Mouse (Mus musculus) urinary bladder, postnatal 36 days (tissue): ENCODE results near the gene Rnaseh2a.

Experiments
- DNase-seq, 2 experiments: peaks; one replicate each; pipeline ENCODE4 v3.0.0; 2022; ENCODE audit warnings: low spot score in 2 of 2, mixed read lengths in 1 of 2

Gene Rnaseh2a

GRCm38 (mm10) chr8:84967532-84968304 lies 1.8 kb downstream of the Rnaseh2a start:
- DNase-seq = no peak

GRCm38 (mm10) chr8:84966603-84967002 lies 3.0 kb downstream of the Rnaseh2a start:
- DNase-seq = no peak

- DNase-seq = peak; percentile 88 to 94
Observed at GRCm38 (mm10) chr8:84965731-84966291, 3.8 kb downstream of the Rnaseh2a start.

GRCm38 (mm10) chr8:84963952-84964351 lies 5.6 kb downstream of the Rnaseh2a start:
- no peak for DNase-seq

- DNase-seq = no peak
Observed at GRCm38 (mm10) chr8:84959811-84960210, 9.8 kb downstream of the Rnaseh2a start.

GRCm38 (mm10) chr8:84956768-84957167 lies 12.8 kb downstream of the Rnaseh2a start:
- peak; percentile 56 to 58 for DNase-seq

GRCm38 (mm10) chr8:84952612-84953255 lies 16.8 kb downstream of the Rnaseh2a start:
- peak; percentile 52 to 72 for DNase-seq

- no peak for DNase-seq
Observed at GRCm38 (mm10) chr8:84949753-84950152, 19.8 kb downstream of the Rnaseh2a start.

GRCm38 (mm10) chr8:84947241-84947545 lies 22.4 kb downstream of the Rnaseh2a start:
- peak in 1 of 2 experiments; percentile 41 for DNase-seq

- no peak for DNase-seq
Observed at GRCm38 (mm10) chr8:84946528-84947240, 22.9 kb downstream of the Rnaseh2a start, which contains the start of gene Rtbdn. TSS of gene Rtbdn (plus strand) at chr8:84946991.

- DNase-seq = no peak
Observed at GRCm38 (mm10) chr8:84945633-84946527, 23.7 kb downstream of the Rnaseh2a start.

- DNase-seq = no peak
Observed at GRCm38 (mm10) chr8:84945235-84945632, 24.3 kb downstream of the Rnaseh2a start.

- DNase-seq = no peak
Observed at GRCm38 (mm10) chr8:84944478-84945160, 24.9 kb downstream of the Rnaseh2a start.

GRCm38 (mm10) chr8:84943699-84944098 lies 25.9 kb downstream of the Rnaseh2a start:
- no peak for DNase-seq

- no peak for DNase-seq
Observed at GRCm38 (mm10) chr8:84937620-84938485, 31.7 kb downstream of the Rnaseh2a start.

GRCm38 (mm10) chr8:84936962-84937546 lies 32.5 kb downstream of the Rnaseh2a start, which contains the start of gene Mast1:
TSS of gene Mast1 (minus strand) at chr8:84937359.
- peak in 1 of 2 experiments; percentile 46 for DNase-seq

- DNase-seq = no peak
Observed at GRCm38 (mm10) chr8:84936041-84936961, 33.3 kb downstream of the Rnaseh2a start.

GRCm38 (mm10) chr8:84935489-84935888 lies 34.1 kb downstream of the Rnaseh2a start:
- DNase-seq = no peak
